In the genomic region with DNA sequence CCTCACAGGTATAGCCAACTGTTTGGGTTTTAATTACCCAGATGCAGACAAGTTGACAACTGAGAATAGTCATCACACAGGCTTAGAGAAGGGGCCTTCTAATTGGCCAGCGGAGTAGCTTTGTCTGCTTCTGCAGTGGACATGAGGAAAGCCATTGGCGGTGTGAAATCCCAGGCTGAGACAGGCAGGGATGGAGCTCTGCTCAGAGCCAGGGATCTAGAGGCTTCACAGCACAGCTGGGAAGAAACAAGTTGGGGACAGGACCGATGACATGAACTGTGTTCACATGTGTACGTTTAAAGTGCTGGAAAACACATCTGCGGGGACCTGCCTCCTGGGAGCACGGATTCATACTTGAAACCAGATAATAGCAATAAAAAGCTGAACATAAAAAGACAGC, we compare ENCODE assay signal across 19 mouse cellular contexts. TPM values are rescaled to one million over a fixed set of nuclear protein-coding genes. Genes with fewer than 3 reads are reported as not detected.
DNase-seq lines count a peak whose midpoint lies in the region; ATAC-seq and TF ChIP-seq lines count a peak whose summit lies in the region.
"Had no signal": no experiment of that assay in that cellular context is flagged by ENCODE, and none has a peak within 500 bp of the region (broad histone marks: within the 10 kb centered on the region; RNA-seq: fewer than 3 reads in every experiment).

No protein-coding gene starts in this region.

- no peaks in the 10 kb centered on the region for H3K9me3 ChIP-seq in heart, postnatal 0 days (replicated peaks; ENCODE audit: control insufficient read depth, low read length)
- no peaks in the 10 kb centered on the region for H3K9me3 ChIP-seq in heart, embryonic 11.5 days (replicated peaks; ENCODE audit: control insufficient read depth, low read length)
- H3K9me3 ChIP-seq in intestine, embryonic 14.5 days (ENCODE audit: control insufficient read depth, low read length), result no peaks in the 10 kb centered on the region
- H3K9me3 ChIP-seq in intestine, embryonic 15.5 days, result no peaks in the 10 kb centered on the region
- no peaks in the 10 kb centered on the region for H3K9me3 ChIP-seq in stomach, postnatal 0 days (ENCODE audit: control insufficient read depth, low read length)
- H3K9me3 ChIP-seq: embryonic facial prominence, embryonic 15.5 days; forebrain, embryonic 10.5 days; hindbrain, embryonic 10.5 days had no signal

- no peak overlapping the region for H3K27ac ChIP-seq in heart, postnatal 0 days (ENCODE audit: low read depth)
- H3K27ac ChIP-seq in heart, embryonic 11.5 days (ENCODE audit: low read depth, low read length), result no peak overlapping the region
- H3K27ac ChIP-seq in intestine, embryonic 14.5 days (ENCODE audit: low read depth), result no peak overlapping the region
- H3K27ac ChIP-seq in intestine, embryonic 15.5 days, result no peak overlapping the region
- H3K27ac ChIP-seq in stomach, postnatal 0 days (replicated peaks), result 0 out of 2 replicates have a peak overlapping the region, but pooled peaks have one; percentile 18
- H3K27ac ChIP-seq: embryonic facial prominence, embryonic 15.5 days; forebrain, embryonic 10.5 days; gastrocnemius, adult 2 months; hindbrain, embryonic 10.5 days; hindbrain, embryonic 14.5 days had no signal

- no peak for DNase-seq in heart, postnatal 0 days (ENCODE audit: low spot score)
- DNase-seq in intestine, embryonic 14.5 days (ENCODE audit: low spot score), result no peak
- no peak for DNase-seq in stomach, postnatal 0 days (ENCODE audit: low spot score)
- DNase-seq in layer of hippocampus, adult 18-20 months (ENCODE audit: low spot score in 2 of 2), result no peak
- DNase-seq: adrenal gland, adult 8-10 months; adrenal gland, postnatal 36 days; cerebellum, adult 2 months; cerebellum, postnatal 10 days; gastrocnemius, adult 2 months; gastrocnemius, postnatal 25 days; heart, postnatal 14 days had no signal

- 66% methylated on average over 6 of the region's 6 CpGs for WGBS in heart, postnatal 0 days
- WGBS in heart, embryonic 11.5 days (ENCODE audit: insufficient replicate concordance), result 77% methylated on average over 6 of the region's 6 CpGs
- WGBS in intestine, embryonic 14.5 days, result 50% methylated on average over 6 of the region's 6 CpGs
- 38% methylated on average over 6 of the region's 6 CpGs for WGBS in intestine, embryonic 15.5 days
- WGBS in stomach, postnatal 0 days, result 39% methylated on average over 6 of the region's 6 CpGs

- H3K4me2 ChIP-seq in heart, postnatal 0 days (ENCODE audit: low read depth, low read length), result no peak overlapping the region
- no peak overlapping the region for H3K4me2 ChIP-seq in heart, embryonic 11.5 days
- no peak overlapping the region for H3K4me2 ChIP-seq in intestine, embryonic 14.5 days (ENCODE audit: low read length)
- H3K4me2 ChIP-seq in intestine, embryonic 15.5 days (replicated peaks), result no peak overlapping the region
- H3K4me2 ChIP-seq in stomach, postnatal 0 days (replicated peaks; ENCODE audit: low read depth), result no peak overlapping the region
- H3K4me2 ChIP-seq: embryonic facial prominence, embryonic 15.5 days; hindbrain, embryonic 14.5 days had no signal

- no peak overlapping the region for H3K4me3 ChIP-seq in heart, postnatal 0 days (ENCODE audit: low read depth, low read length)
- H3K4me3 ChIP-seq in heart, embryonic 11.5 days (ENCODE audit: low read depth, low read length), result no peak overlapping the region
- H3K4me3 ChIP-seq in intestine, embryonic 14.5 days (ENCODE audit: low read depth, low read length), result no peak overlapping the region
- H3K4me3 ChIP-seq in intestine, embryonic 15.5 days (replicated peaks), result no peak overlapping the region
- no peak overlapping the region for H3K4me3 ChIP-seq in stomach, postnatal 0 days (ENCODE audit: low read depth, low read length)
- H3K4me3 ChIP-seq: embryonic facial prominence, embryonic 15.5 days; erythroblast, embryonic 14.5 days; forebrain, embryonic 10.5 days; gastrocnemius, adult 2 months; hindbrain, embryonic 10.5 days had no signal

- no peak for TF ChIP-seq CTCF in heart, postnatal 0 days (IDR thresholded peaks at IDR 0.05; ENCODE audit: low read depth)
- TF ChIP-seq CTCF in stomach, postnatal 0 days (IDR thresholded peaks at IDR 0.05; ENCODE audit: low read depth), result no peak

- H3K27me3 ChIP-seq in heart, postnatal 0 days (ENCODE audit: control insufficient read depth, insufficient read depth, low read length), result no peaks in the 10 kb centered on the region
- H3K27me3 ChIP-seq in heart, embryonic 11.5 days (ENCODE audit: control insufficient read depth, insufficient read depth, low read length), result no peaks in the 10 kb centered on the region
- no peaks in the 10 kb centered on the region for H3K27me3 ChIP-seq in intestine, embryonic 14.5 days (replicated peaks; ENCODE audit: control insufficient read depth, insufficient read depth, low read length)
- H3K27me3 ChIP-seq in intestine, embryonic 15.5 days (replicated peaks), result no peaks in the 10 kb centered on the region
- H3K27me3 ChIP-seq in stomach, postnatal 0 days (ENCODE audit: control insufficient read depth, insufficient read depth, low read length), result no peaks in the 10 kb centered on the region
- H3K27me3 ChIP-seq: embryonic facial prominence, embryonic 15.5 days had no signal

- TF ChIP-seq EP300 in heart, postnatal 0 days (IDR thresholded peaks at IDR 0.05; ENCODE audit: low read depth), result no peak
- TF ChIP-seq EP300 in stomach, postnatal 0 days (optimal IDR thresholded peaks at IDR 0.05), result no peak

- H3K36me3 ChIP-seq in heart, postnatal 0 days (replicated peaks; ENCODE audit: control insufficient read depth, insufficient read depth, low read length), result no peaks in the 10 kb centered on the region
- no peaks in the 10 kb centered on the region for H3K36me3 ChIP-seq in heart, embryonic 11.5 days (ENCODE audit: control insufficient read depth, insufficient read depth, low read length)
- no peaks in the 10 kb centered on the region for H3K36me3 ChIP-seq in intestine, embryonic 14.5 days (ENCODE audit: control insufficient read depth, insufficient read depth, low read length)
- no peaks in the 10 kb centered on the region for H3K36me3 ChIP-seq in intestine, embryonic 15.5 days
- no peaks in the 10 kb centered on the region for H3K36me3 ChIP-seq in stomach, postnatal 0 days (ENCODE audit: control insufficient read depth, insufficient read depth, low read length)
- H3K36me3 ChIP-seq: embryonic facial prominence, embryonic 15.5 days; forebrain, embryonic 10.5 days; hindbrain, embryonic 10.5 days had no signal

- peak; percentile 55 for ATAC-seq in heart, postnatal 0 days (ENCODE audit: insufficient read depth, low read depth)
- no peak for ATAC-seq in heart, embryonic 11.5 days (replicated peaks; ENCODE audit: insufficient number of reproducible peaks, low FRiP score, low TSS enrichment)
- 0 out of 2 replicates have a peak, but pooled peaks have one; percentile 28 for ATAC-seq in intestine, embryonic 14.5 days (replicated peaks; ENCODE audit: low FRiP score, low TSS enrichment, low read depth)
- ATAC-seq in intestine, embryonic 15.5 days, result peak; percentile 29; the same call in 1 of the 2 replicates
- no peak for ATAC-seq in stomach, postnatal 0 days (ENCODE audit: low FRiP score, low TSS enrichment)
- ATAC-seq: forebrain, embryonic 14.5 days had no signal

- H3K4me1 ChIP-seq in heart, postnatal 0 days (ENCODE audit: control insufficient read depth, insufficient read depth), result no peaks in the 10 kb centered on the region
- H3K4me1 ChIP-seq in heart, embryonic 11.5 days (ENCODE audit: control insufficient read depth, insufficient read depth, low read length), result no peaks in the 10 kb centered on the region
- no peaks in the 10 kb centered on the region for H3K4me1 ChIP-seq in intestine, embryonic 14.5 days (replicated peaks; ENCODE audit: control insufficient read depth, insufficient read depth, low read length)
- peaks cover 6% of the 10 kb centered on the region for H3K4me1 ChIP-seq in intestine, embryonic 15.5 days (replicated peaks)
- H3K4me1 ChIP-seq in stomach, postnatal 0 days (replicated peaks; ENCODE audit: control insufficient read depth, insufficient read depth), result no peaks in the 10 kb centered on the region
- H3K4me1 ChIP-seq: embryonic facial prominence, embryonic 15.5 days; forebrain, embryonic 10.5 days had no signal

- H3K9ac ChIP-seq in heart, postnatal 0 days (replicated peaks; ENCODE audit: low read depth, low read length), result no peak overlapping the region
- no peak overlapping the region for H3K9ac ChIP-seq in heart, embryonic 11.5 days (ENCODE audit: low read depth, low read length)
- no peak overlapping the region for H3K9ac ChIP-seq in intestine, embryonic 14.5 days (ENCODE audit: low read length)
- no peak overlapping the region for H3K9ac ChIP-seq in intestine, embryonic 15.5 days
- H3K9ac ChIP-seq in stomach, postnatal 0 days (ENCODE audit: low read length), result peak overlapping the region; percentile 18; the same call in 1 of the 2 replicates
- H3K9ac ChIP-seq: embryonic facial prominence, embryonic 15.5 days; hindbrain, embryonic 14.5 days had no signal

RNA-seq across cellular contexts. Expression of a gene that starts 48.4 kb away (rescaled TPM):
- total RNA-seq in heart, postnatal 0 days (2014; rRNA removed; ENCODE audit: low replicate concordance), result 146 and 167 TPM in 2 replicates
- polyA plus RNA-seq in heart, postnatal 0 days (2015; fragmentation: Nextera tagmentation; extraction: Ambion mirVana), result 68.3 and 68.5 TPM in 2 replicates
- polyA plus RNA-seq in heart, embryonic 11.5 days (2014; fragmentation: Nextera tagmentation; extraction: Ambion mirVana), result 64.3 and 70.8 TPM in 2 replicates
- 78.7 and 82.5 TPM in 2 replicates for polyA plus RNA-seq in intestine, embryonic 14.5 days (2014; fragmentation: Nextera tagmentation; extraction: Ambion mirVana)
- 67.6 and 70.5 TPM in 2 replicates for polyA plus RNA-seq in intestine, embryonic 15.5 days (2015; fragmentation: Nextera tagmentation; extraction: Ambion mirVana)
- polyA plus RNA-seq in stomach, postnatal 0 days (2015; fragmentation: Nextera tagmentation; extraction: Ambion mirVana), result 52.1 and 52.3 TPM in 2 replicates
- total RNA-seq in layer of hippocampus, adult 18-20 months (2021), result 10 to 100 TPM; 80.6 to 84.9 TPM

RNA-seq across cellular contexts. Expression of a gene that starts 54.5 kb away (rescaled TPM):
- 5.2 and 12.5 TPM in 2 replicates for total RNA-seq in heart, postnatal 0 days (2014; rRNA removed; ENCODE audit: low replicate concordance)
- polyA plus RNA-seq in heart, postnatal 0 days (2015; fragmentation: Nextera tagmentation; extraction: Ambion mirVana), result 2.9 and 3.2 TPM in 2 replicates
- 7.1 and 8.2 TPM in 2 replicates for polyA plus RNA-seq in heart, embryonic 11.5 days (2014; fragmentation: Nextera tagmentation; extraction: Ambion mirVana)
- 256 and 280 TPM in 2 replicates for polyA plus RNA-seq in intestine, embryonic 14.5 days (2014; fragmentation: Nextera tagmentation; extraction: Ambion mirVana)
- polyA plus RNA-seq in intestine, embryonic 15.5 days (2015; fragmentation: Nextera tagmentation; extraction: Ambion mirVana), result 349 and 408 TPM in 2 replicates
- 379 and 398 TPM in 2 replicates for polyA plus RNA-seq in stomach, postnatal 0 days (2015; fragmentation: Nextera tagmentation; extraction: Ambion mirVana)
- total RNA-seq in layer of hippocampus, adult 18-20 months (2021), result not detected
- total RNA-seq: gastrocnemius, adult 2 months had no signal

Comparison
In these comparisons a context has a peak if more than half of its experiments do, and no peak if none do; other contexts are left out.
1. ATAC-seq: peak in heart, postnatal 0 days (single experiment), intestine, embryonic 14.5 days (single experiment) and intestine, embryonic 15.5 days (single experiment); none in heart, embryonic 11.5 days (single experiment) and stomach, postnatal 0 days (single experiment).
2. RNA of a gene that starts 54.5 kb away (polyA plus RNA-seq): 349 to 408 TPM in intestine, embryonic 15.5 days, 379 to 398 TPM in stomach, postnatal 0 days and 256 to 280 TPM in intestine, embryonic 14.5 days; 7.1 to 8.2 TPM in heart, embryonic 11.5 days and 2.9 to 3.2 TPM in heart, postnatal 0 days; every median in the first group is over 10 times any median in the second.